Mouse (Mus musculus) left cerebral cortex, adult 2 months (tissue): Measurements from ENCODE around the gene Rbm6. TPM values are rescaled to one million over a fixed set of nuclear protein-coding genes. Genes with fewer than 3 reads are reported as not detected.

Experiments used
- DNase-seq, 2 experiments: peaks; one replicate each; pipeline ENCODE4 v3.0.0; 2021 to 2022; ENCODE audit warnings: low spot score in 2 of 2, mixed read lengths in 1 of 2; ENCODE audit errors: extremely low spot score in 1 of 2
- H3K27ac ChIP-seq: fragments of 200-600 bp; 2 replicates; pipeline ENCODE4 v1.8.1; 2022
- H3K4me3 ChIP-seq: fragments of 200-600 bp; 2 replicates; pipeline ENCODE4 v1.8.1; 2022
- CTCF ChIP-seq: fragments of 200-600 bp; IDR thresholded peaks from 2 replicates; pipeline ENCODE4 v1.8.1; 2022; ENCODE audit warnings: antibody characterized with exemption, mild to moderate bottlenecking, moderate library complexity
- intact Hi-C: fragments of 180-260 bp; cut with DNase I; formaldehyde crosslinking; loops from one replicate; pipeline ENCODE4 v1.15.1; 2025
- total RNA-seq, 2 experiments: library from RNA; stranded (reverse); gene quantifications; 2 replicates each; pipeline ENCODE4 v1.2.3; 2021

The Rbm6 gene
- total RNA-seq, 2 experiments from 2014 or later, result 66.5 to 68.4 TPM

GRCm38 (mm10) chr9:107904726-107905125 is 31.7 kb upstream of the Rbm6 start:
- no peak; the same call in none of the 2 replicates for TF ChIP-seq CTCF
- intact Hi-C loops, result loop anchor here (1.0 kb wide), 4 partner anchors 58 to 163 kb away; no protein-coding TSS in a partner anchor
- Histone ChIP-seq H3K27ac (no peak overlapping the region), H3K4me3 (no peak overlapping the region)
- peak; percentile 83 to 90 for DNase-seq

GRCm38 (mm10) chr9:107901627-107901914 is 28.5 kb upstream of the Rbm6 start:
- DNase-seq, result no peak
- TF ChIP-seq CTCF, result no peak
- intact Hi-C loops, result no loop called here
- Histone ChIP-seq H3K4me3 (no peak overlapping the region), H3K27ac (no peak overlapping the region)

GRCm38 (mm10) chr9:107900840-107901626 is 28.0 kb upstream of the Rbm6 start:
- Histone ChIP-seq H3K4me3 (peak overlapping the region; percentile 31), H3K27ac (peak overlapping the region; percentile 3; the same call in 1 of the 2 replicates)
- TF ChIP-seq CTCF, result peak; percentile 75
- peak; percentile 82 to 84 for DNase-seq
- intact Hi-C loops, result no loop called here

- H3K27ac ChIP-seq, result no peak overlapping the region
- intact Hi-C loops, result no loop called here
- H3K4me3 ChIP-seq, result no peak overlapping the region
- no peak for DNase-seq
- TF ChIP-seq CTCF, result no peak
Observed at GRCm38 (mm10) chr9:107899855-107900254, 26.8 kb upstream of the Rbm6 start.

GRCm38 (mm10) chr9:107898563-107898962 is 25.5 kb upstream of the Rbm6 start:
- no peak overlapping the region for H3K27ac ChIP-seq
- no peak for TF ChIP-seq CTCF
- no peak overlapping the region for H3K4me3 ChIP-seq
- intact Hi-C loops, result no loop called here
- DNase-seq, result no peak

GRCm38 (mm10) chr9:107891023-107891422 is 18.0 kb upstream of the Rbm6 start:
- H3K4me3 ChIP-seq, result no peak overlapping the region
- no peak overlapping the region for H3K27ac ChIP-seq
- TF ChIP-seq CTCF, result peak; percentile 54
- intact Hi-C loops, result no loop called here
- DNase-seq, result no peak

GRCm38 (mm10) chr9:107890260-107890659 is 17.2 kb upstream of the Rbm6 start:
- no peak for DNase-seq
- H3K27ac ChIP-seq, result no peak overlapping the region
- no peak for TF ChIP-seq CTCF
- intact Hi-C loops, result no loop called here
- H3K4me3 ChIP-seq, result no peak overlapping the region

- peak overlapping the region; percentile 73 for H3K4me3 ChIP-seq
- DNase-seq, result no peak
- H3K27ac ChIP-seq, result peak overlapping the region; percentile 90
- intact Hi-C loops, result no loop called here
- no peak; the same call in 1 of the 2 replicates for TF ChIP-seq CTCF
Observed at GRCm38 (mm10) chr9:107888267-107888850, 15.3 kb upstream of the Rbm6 start.

- no peak for TF ChIP-seq CTCF
- intact Hi-C loops, result no loop called here
- Histone ChIP-seq H3K4me3 (peak within 1 kb of the TSS; percentile 73), H3K27ac (peak within 1 kb of the TSS; percentile 90)
- peak; percentile 84 to 87 for DNase-seq
Observed at GRCm38 (mm10) chr9:107887804-107888266, 14.8 kb upstream of the Rbm6 start, which contains the start of gene Mon1a. Mon1a (plus strand) TSS chr9:107888151.

- no peak overlapping the region for H3K27ac ChIP-seq
- DNase-seq, result no peak
- H3K4me3 ChIP-seq, result no peak overlapping the region
- TF ChIP-seq CTCF, result no peak
- intact Hi-C loops, result loop anchor here (5.0 kb wide), 1 partner anchor 193 kb away; no protein-coding TSS in a partner anchor
Observed at GRCm38 (mm10) chr9:107880411-107880810, 7.4 kb upstream of the Rbm6 start.

GRCm38 (mm10) chr9:107872350-107873098 is 513 bp downstream of the Rbm6 start:
- peak overlapping the region; percentile 68 for H3K4me3 ChIP-seq
- intact Hi-C loops, result no loop called here
- peak overlapping the region; percentile 93 for H3K27ac ChIP-seq
- no peak for TF ChIP-seq CTCF
- peak; percentile 95 to 96 for DNase-seq

- intact Hi-C loops, result no loop called here
Observed at GRCm38 (mm10) chr9:107866081-107866480, 7.0 kb downstream of the Rbm6 start.

More at GRCm38 (mm10) chr9:107866081-107866480, 7.0 kb downstream of the Rbm6 start:
- no peak overlapping the region for H3K27ac ChIP-seq
- no peak for DNase-seq
- no peak overlapping the region for H3K4me3 ChIP-seq
- TF ChIP-seq CTCF, result no peak
